Mouse (Mus musculus): ENCODE measurements around the gene Elf1.
A peak's percentile ranks its signal among the peaks of the same experiment; 100 is the strongest.
"Not testable (repeated sequence)": the region's sequence is repeated elsewhere in the genome, so short reads cannot be mapped to it uniquely, and the experiment has no call there.

Gene Elf1

DNA sequence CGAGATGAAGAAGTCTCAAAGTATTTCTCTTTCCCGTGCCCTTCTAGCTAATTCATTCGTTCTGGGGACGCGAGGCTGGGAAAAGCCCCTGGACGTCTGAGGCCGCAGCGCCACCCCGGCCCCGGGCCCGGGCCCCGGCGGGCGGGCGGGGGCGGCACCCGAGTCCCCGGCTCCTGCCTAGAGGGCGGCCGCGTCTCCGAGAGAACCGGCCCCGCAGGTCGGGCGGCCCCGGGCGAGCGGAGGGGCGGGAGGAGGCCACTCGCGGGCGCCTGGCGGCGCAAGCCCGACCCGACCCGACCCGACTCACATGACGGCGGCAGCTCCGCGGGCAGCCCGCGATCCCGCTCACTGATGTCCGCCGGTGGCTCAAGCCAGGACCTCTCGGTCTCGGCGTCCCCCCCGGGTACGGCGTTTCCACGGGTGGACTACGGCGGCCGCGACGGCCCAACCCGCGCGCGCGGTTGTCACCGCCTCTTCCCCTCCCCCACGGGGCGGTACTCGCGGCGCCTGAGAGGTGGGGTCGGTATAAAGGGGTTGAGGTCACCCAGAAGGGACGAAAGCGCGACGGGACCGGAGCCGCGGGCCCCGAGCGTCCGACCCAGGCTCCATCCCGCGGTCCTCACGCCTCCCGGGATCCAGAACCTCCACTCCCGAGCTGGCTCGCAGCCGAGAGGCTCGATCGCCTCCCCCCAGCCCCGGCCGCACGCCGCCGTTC, at the start of gene Elf1:
Gene Elf1, plus strand, starts transcription at position 571 of the 715 bp plus-strand sequence.
- DNase-seq (ENCODE audit: low spot score) = peak; percentile 96

DNA sequence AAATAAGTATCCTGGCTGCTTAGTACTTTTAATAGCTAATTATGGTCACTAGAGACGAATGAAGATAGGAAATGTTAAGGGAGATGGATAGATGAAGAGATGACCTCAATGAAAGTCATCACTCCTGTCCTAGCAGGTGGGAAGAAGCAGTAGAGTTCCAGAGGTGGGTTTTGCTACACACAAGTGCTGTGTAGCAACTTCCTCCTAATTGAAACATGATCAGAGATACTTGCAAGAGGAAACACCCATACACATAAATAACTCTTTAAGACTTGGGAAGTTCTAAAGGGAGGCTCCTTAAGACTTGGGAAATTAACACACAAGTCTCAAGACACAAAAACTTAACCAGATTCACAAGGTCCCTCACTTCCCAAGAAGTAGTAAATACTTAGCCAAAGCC, 46.9 kb upstream of the Elf1 start:
- DNase-seq (ENCODE audit: low spot score) = no peak

DNA sequence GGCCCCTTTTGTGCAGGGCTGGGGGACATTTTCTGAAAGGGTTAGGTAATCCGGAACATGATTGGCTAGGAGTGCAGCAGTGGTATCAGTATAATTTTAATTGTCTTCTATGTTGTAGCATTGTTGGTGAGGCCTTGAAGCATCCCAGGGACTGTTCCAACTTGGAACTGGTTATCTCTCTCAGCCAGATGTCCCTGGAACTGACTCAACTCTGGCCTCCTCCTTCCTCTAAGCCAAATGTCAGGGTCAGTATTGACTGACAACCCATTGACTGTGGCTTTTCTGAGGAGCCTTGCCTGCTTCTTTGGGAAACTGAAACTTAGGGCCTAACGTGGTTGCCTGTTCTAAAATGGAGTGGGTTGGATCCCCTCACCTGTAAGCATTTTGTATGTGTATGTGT, 40.3 kb upstream of the Elf1 start:
- DNase-seq (ENCODE audit: low spot score) = no peak

DNA sequence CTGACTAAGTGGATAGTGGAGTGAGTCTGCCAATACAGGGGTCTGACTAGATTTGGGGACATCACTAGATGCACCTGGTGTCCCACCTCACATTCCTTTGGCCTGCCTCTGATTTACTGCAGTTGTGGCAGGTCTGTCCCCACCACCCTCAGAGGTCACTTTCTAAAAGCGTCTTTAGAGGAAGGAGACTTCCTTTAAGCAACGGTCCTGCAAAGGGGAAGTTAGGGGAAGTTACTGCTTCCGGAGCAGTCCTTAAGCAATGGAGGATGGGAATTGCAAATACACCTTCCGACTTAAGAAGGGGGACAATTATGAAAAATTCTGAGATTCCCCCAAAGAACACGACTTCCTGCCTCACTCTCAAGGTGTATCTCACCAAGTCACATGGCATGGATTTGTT, 39.6 kb upstream of the Elf1 start:
- DNase-seq (ENCODE audit: low spot score) = peak; percentile 9

DNA sequence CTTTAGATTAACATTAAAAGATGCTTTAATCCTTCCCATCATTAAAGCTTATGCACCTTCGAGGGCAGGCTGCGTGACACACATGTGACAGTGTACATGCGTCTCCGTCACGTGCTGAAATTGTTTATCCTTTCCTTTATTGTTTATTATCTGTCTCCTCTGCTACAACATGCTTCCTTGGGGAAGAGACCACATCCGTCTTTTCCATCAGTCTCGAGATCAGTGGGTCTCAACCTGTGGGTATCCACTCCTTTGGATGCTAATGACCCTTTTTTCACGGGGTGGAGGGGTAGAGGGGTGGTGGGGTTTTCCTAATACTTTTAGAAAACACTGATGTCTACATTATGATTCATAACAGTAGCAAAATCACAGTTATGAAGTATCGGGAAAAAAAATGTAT, 36.4 kb upstream of the Elf1 start:
- no peak for DNase-seq (ENCODE audit: low spot score)

DNA sequence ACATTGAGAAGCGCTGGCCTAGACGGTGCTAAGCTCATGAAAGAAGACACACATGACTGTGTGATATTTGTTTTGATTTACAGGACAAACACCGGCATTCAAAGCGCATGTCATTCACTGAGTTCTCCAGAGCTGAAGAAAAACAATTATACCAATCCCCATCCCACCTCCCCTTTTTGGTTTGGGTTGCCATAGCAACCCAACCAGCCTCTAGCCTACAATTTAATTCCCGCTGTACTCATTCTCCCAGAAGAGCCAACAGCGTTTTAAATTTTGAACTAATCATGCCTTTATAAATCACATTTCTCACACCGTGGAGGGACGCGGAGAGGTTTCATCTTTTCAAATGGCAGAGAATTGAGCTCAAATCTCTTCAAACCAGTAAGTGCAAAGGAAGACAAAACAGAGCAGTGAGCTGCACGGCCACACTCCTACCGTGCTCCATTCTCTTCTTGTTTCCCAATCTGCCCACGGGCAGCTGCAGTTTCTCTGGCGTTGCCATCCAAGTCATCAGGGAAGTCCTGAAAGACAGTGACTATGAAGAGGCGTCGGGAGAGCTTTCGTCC, 35.9 kb upstream of the Elf1 start:
- no peak for DNase-seq (ENCODE audit: low spot score)

DNA sequence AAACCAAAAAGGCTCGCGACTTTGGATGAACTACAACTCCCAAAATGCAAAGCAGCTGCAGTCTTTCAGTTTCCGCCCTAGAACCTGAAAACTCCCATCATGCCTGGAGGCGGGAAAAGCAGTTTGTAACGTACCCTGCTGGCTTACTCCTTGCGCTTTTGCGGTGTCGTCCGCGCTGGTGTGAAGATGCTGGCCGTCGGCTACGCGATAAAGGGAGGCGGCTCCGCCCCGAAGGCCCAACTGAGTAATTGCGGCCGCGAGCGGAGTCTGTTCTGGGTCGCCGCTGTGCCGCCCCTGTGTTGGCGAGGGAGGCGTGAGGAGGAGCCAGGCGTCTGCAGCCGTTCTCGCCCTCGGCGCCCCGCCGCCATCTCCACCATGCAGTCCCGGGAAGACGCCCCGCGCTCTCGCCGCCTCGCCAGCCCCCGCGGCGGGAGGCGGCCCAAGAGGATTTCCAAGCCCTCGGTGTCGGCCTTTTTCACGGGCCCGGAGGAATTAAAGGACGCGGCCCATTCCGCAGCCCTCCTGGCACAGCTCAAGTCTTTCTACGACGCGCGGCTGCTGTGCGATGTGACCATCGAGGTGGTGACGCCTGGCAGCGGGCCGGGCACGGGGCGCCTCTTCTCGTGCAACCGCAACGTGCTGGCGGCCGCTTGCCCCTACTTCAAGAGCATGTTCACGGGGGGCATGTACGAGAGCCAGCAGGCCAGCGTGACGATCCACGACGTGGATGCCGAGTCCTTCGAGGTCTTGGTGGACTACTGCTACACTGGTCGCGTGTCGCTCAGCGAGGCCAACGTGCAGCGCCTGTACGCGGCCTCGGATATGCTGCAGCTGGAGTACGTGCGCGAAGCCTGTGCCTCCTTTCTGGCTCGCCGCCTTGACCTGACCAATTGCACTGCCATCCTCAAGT, 29.1 kb upstream of the Elf1 start, which contains the start of gene Kbtbd6:
Gene Kbtbd6, plus strand, starts transcription at position 155 of the 910 bp plus-strand sequence.
- DNase-seq (ENCODE audit: low spot score) = peak; percentile 80

DNA sequence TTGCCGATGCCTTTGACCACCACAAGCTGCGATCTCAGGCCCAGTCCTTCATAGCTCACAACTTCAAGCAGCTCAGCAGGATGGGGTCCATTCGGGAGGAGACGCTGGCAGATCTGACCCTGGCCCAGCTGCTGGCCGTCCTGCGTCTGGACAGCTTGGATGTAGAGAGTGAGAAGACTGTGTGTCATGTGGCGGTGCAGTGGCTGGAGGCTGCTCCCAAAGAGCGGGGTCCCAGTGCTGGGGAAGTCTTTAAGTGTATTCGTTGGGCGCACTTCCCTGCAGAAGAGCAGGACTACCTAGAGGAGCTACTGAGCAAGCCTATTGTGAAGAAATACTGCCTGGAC, 28.4 kb upstream of the Elf1 start:
- not testable (repeated sequence) for DNase-seq (ENCODE audit: low spot score)

DNA sequence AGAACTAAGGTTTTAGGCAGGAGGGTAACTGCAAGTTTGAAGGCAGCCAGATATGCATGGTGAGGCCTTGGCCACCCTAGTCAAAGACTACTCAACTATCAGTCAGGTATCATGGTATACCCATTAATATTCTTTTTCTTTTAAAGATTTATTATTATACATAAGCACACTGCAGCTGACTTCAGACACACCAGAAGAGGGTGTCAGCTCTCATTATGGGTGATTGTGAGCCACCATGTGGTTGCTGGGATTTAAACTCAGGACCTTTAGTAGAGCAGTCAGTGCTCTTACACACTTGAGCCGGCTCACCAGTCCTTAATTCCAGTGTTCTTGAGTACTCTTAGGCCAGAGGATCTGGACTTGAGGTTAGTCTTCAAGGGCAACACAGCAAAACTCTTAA, 20.6 kb upstream of the Elf1 start:
- no peak for DNase-seq (ENCODE audit: low spot score)

DNA sequence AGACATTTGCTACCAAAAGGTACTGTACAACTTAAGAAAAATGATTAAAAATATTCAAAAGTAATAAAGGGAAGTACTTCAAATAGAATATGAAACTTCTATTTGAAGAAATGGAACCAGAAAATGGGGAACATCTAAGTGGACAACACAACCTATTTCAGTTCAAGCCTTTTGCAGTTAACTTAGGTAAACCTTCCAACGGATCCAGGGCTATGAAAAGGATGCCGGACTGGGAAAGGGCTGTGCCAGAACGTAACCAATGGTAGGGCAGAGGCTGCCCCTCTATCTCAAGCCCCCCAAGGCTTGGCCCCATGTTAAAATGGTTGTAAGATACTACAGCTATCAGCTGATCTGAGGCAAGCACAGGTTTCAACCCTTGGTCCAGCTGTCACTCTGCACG, 20.0 kb upstream of the Elf1 start:
- no peak for DNase-seq (ENCODE audit: low spot score)

DNA sequence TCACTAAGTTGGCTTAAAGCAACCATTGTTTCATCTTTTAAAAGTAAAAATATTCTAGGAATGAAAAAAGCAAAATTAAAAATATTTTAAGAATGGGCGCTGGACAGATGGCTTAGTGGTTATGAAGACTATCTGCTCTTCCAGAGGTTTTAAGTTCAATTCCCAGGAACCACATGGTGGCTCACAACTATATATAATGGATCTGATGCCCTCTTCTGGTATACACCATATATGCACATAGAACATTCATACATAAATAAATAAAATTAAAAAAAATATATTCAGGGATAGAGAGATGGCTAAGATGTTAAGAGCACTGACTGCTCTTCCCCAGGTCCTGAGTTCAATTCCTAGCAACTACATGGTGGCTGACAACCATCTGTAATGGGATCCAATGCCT, 15.4 kb upstream of the Elf1 start:
- DNase-seq (ENCODE audit: low spot score) = no peak

DNA sequence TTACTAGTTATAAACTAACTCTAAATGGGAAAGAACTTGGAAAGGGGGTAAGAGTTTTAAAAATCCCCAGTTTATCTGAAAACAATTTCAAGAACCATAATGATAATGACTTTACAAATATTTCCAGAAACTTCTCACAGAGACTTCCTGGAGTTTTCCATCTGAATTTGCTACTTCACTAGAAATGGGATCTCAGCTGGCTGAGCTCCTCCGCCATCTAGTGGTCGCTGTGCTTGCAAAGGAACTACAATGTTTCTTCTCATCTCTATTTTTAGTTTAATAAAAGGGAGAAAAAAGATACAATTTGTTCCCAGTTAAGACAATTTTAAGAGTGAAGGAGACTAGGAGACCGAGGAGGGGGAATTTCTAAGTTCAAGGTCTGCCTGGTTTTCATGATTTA, 13.4 kb upstream of the Elf1 start:
- peak; percentile 53 for DNase-seq (ENCODE audit: low spot score)

DNA sequence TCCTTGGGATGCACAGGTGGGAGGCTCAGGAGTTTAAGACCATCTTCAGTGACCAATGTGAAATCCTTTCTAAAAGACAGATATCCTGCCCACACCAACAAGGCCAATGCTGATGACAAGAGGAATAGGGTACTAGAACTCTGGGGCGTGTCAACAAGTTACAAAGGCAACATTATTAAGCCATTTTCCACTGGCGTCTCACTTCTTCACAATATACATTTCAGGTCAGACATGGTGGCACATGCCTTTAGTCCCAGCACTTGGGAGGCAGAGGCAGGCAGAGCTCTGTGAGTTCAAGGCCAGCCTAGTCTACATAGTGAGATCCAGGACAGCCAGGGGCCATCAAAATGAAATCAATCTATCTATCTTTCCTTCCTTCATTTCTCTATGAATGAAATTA, 7.6 kb upstream of the Elf1 start:
- no peak for DNase-seq (ENCODE audit: low spot score)

DNA sequence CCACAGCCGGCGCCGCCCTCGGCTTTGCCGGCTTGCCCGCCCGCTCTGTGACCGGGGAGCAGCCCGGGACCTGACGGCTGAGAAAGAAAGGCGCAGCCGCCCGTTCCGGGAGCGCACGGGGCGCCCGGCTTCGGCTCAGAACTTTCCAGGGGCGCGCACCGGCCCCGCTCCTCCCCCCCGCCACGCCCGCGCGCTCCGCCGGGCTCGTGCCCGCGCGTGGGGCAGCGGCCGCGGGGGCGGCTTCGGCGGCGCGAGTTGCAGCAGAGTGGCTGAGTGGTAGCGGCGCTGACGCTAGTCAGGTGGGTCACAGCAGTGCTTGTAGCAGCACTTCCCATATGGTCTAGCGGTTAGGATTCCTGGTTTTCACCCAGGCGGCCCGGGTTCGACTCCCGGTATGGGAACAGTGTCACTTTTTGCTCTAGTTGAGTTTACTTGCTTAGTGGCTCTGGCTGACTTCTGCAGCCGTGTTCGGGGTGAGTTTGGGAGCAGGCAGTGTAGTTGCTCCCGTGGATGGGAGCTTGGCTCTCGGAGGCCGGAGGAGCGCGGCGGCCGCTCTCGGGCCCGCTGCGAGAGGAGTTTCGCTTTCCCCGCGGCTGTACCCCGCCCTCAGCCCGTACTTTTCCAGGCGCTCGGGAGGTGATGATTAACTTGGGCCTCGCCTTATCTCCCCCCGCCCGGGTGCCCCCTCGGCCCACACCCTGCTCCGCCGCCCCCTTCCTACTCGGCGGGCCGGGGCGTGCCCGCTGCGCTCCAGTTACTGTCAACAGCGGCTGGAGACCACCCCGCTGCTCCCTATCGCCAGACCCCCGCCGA, 551 bp downstream of the Elf1 start, which contains the start of gene Wbp4:
Gene Wbp4, minus strand, starts transcription at position 182 of the 813 bp plus-strand sequence.
- peak; percentile 92 for DNase-seq (ENCODE audit: low spot score)

DNA sequence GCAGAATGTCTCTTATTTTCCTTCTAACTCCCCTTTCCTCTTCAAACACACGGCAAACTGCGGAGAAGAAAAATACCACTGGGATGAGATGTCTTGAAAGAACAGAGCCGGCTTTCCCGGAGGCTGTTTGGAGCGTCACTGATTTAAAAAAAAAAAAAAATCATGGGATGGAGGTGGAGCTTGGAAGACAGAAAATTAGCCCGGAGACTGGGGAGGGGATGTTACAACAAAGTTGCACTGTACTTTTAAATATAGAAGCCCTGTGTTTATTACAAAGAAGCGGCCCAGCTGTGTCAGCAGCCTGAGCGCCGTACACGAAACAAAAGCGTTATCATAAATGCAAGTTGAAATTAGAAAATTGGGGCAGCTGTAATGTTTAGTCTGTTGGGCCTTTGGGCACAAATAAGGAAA, 1.3 kb downstream of the Elf1 start:
- DNase-seq (ENCODE audit: low spot score) = peak; percentile 71

DNA sequence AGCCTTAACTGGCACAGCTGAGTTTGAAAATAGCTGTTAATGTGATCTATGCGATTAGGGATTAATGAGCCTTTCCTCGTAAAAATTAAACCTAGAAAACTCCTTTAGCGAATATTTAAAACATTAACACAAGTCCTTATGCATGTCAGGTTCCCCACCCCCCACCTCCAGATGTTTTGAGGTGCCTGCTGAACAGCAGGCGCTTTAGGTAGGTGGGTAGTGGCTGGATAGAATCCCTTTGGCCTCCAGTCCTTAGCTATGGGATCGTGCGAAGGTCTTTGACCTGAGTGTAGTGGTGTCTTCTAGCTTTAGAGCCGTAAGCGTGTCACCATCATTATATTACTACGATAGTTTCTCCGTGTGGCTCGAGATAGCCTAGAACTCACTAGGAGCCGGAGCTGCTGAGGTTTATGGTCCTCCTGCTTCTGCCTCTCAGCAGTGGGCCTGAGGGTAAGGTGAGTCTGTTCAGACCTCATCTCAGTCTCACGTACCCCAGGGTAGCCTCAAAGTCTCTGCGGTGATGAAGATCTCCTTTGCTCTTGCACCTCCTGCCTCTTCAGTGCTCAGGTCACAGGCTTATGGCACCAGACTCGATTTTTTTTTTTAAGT, 1.9 kb downstream of the Elf1 start:
- DNase-seq (ENCODE audit: low spot score) = no peak

DNA sequence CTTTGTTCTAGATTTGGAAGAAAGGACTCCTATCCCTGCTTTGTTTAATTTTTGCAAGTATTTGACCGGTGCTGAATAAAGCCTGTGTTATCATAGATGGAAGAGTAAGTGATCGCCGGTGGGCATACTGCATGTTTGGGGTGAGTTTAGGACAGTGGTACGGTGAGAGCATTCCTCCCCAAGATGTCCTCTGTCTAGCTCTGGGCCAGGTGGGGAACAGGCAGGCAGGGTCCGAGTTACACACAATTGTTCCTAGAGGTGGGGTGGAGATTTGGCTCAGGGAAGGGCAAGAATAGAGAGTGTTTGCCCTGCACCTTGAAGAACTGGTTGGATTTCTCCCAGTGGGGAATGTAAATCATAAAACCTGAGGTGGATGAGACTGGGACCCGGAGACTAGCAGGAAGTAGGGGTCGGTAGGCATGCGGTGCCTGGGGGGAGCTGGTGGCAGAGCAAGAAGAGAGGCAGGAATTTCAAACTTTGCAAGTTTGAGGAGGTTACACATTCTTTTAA, 2.7 kb downstream of the Elf1 start:
- DNase-seq (ENCODE audit: low spot score) = peak; percentile 58

DNA sequence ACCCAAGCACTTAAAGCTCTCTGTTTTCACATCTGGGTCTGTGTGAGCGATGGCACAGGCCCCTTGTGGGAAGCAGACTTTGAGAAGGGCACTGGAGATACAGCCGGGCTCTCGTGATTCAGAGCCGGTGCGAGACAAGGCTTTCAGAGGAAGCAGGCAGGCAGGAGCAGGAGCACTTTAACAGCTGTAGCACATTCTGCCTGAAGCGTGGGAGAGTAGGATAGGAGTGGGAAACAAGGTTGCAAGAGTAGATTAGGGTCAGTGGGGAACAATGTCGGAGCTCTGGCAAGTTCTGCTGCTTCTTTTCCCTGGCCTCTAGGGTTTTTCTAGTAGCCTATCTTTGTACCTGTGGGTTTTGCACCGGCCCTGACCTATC, 5.6 kb downstream of the Elf1 start:
- no peak for DNase-seq (ENCODE audit: low spot score)

DNA sequence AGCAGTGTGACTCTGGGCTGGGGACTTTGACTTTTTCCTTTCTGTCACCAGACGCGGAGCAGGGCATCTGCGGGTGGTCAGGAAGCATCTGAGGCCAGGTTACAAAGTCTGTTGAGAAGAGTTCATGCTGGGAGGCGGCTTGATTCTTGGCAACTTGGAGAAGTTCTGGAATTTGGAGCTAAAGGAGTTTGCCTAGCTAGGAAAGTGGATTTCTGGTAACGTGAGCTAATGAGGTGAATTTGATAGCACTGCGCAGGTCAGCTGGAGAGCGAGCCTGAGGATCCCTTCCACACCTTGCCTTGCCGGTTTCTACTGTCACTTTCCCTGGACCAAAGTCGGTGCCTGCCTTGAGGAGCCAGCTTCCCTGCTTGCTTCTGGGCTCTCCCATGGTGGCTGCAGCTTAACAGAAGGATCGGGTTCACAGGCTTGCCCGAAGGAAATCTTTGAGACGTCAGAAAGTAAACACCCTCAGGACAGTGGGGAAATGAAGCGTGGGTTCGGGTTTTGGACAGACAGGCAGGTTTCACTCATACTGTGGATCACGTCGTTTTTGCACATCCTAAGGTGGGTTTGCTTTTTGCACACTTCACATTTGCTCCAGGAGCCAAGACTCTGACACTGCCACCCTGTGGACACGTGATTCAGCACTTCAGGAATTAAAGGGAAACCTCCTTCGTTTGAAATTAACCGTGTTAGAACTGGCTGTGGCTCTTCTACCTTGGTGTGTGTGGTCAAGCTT, 6.2 kb downstream of the Elf1 start:
- no peak for DNase-seq (ENCODE audit: low spot score)

DNA sequence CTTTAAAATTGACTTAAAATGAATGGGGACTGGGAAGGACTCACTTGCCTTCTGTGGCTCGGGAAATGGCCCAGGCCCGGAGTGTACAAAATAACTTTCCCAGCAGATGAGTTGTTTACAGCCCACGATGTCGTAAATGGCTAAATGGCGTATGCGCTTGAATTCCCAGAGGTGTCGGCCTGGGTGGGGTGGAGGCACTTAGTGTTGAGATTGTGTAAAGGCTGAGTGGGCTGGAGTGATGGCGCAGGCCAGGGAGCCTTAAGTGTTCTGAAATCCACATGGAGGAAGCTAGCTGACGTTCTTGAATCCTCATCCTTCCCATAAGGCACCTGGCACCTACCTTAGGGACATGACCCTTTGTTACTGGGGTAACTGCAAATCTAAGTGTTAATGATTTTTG, 7.5 kb downstream of the Elf1 start:
- peak; percentile 78 for DNase-seq (ENCODE audit: low spot score)

DNA sequence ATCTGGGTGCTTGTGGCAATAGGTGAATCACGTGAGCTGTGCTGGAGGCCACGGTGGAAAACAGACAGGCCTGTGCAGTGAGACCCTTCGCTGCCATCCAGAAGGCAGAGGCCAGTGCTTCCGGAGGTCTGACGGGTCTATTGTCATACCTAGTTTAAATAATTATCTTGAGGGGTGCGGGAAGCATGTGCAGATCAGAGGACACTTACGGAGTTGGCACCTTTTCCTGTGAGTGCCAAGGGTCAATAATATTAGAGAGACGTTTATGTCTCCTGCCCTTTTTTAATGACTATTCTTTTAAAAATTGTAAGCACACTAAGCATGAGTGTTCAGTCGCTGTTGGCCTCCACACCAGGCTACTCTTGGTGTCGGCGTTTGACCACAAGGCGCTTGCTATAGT, 8.2 kb downstream of the Elf1 start:
- no peak for DNase-seq (ENCODE audit: low spot score)
